Mouse (Mus musculus): ENCODE measurements around the gene 1700010I14Rik.

- no peak for TF ChIP-seq CTCF (conservative IDR thresholded peaks at IDR 0.05; ENCODE audit: low read length)
- no peak for TF ChIP-seq POU5F1 (IDR thresholded peaks at IDR 0.05; ENCODE audit: borderline replicate concordance, low read length)
- no peak for TF ChIP-seq NANOG (IDR thresholded peaks at IDR 0.05; ENCODE audit: borderline replicate concordance, low read length)
Measured at GRCm38 (mm10) chr17:8986551-8986950, 1.6 kb upstream of the 1700010I14Rik start.

Measured in E14TG2a.4 (cell line).